Mouse (Mus musculus): ENCODE data around the gene Wbp1.

GRCm38 (mm10) chr6:83070247-83070310, 51.3 kb downstream of the Wbp1 start, which contains the start of gene Tlx2:
- TF ChIP-seq POLR2A (IDR thresholded peaks at IDR 0.05; ENCODE audit: insufficient read depth, low read depth, low read length) (no peak), CTCF (IDR thresholded peaks at IDR 0.05) (no peak), EP300 (IDR thresholded peaks at IDR 0.05; ENCODE audit: insufficient read depth, low read depth, low read length) (no peak)

Measured in heart, adult 2 months (tissue).